Mouse (Mus musculus) lung, adult 2 months (tissue): ENCODE data around the gene Wfdc3.

Experiments used
- CTCF ChIP-seq: fragments of 200-500 bp; IDR thresholded peaks from 2 replicates; pipeline ENCODE4 v1.5.1; 2011; ENCODE audit warnings: mild to moderate bottlenecking, low read length, control low read depth; ENCODE audit not compliant: insufficient read depth
- POLR2A ChIP-seq: fragments of 200-500 bp; IDR thresholded peaks from 2 replicates; pipeline ENCODE4 v1.6.1; 2011; ENCODE audit warnings: low read depth, mild to moderate bottlenecking, control low read depth, low read length, borderline replicate concordance; ENCODE audit errors: extremely low read depth

- no peak for TF ChIP-seq CTCF
- no peak for TF ChIP-seq POLR2A
These were observed 40.4 kb downstream of the Wfdc3 start for GRCm38 (mm10) chr2:164705328-164705727.
